Mouse (Mus musculus) ovary, postnatal 36 days (tissue): ENCODE measurements around the gene Ybx1.

Experiments used
- DNase-seq: peaks from one replicate; pipeline ENCODE4 v3.0.0; 2022; ENCODE audit warnings: low spot score, mixed read lengths

Gene Ybx1

DNA sequence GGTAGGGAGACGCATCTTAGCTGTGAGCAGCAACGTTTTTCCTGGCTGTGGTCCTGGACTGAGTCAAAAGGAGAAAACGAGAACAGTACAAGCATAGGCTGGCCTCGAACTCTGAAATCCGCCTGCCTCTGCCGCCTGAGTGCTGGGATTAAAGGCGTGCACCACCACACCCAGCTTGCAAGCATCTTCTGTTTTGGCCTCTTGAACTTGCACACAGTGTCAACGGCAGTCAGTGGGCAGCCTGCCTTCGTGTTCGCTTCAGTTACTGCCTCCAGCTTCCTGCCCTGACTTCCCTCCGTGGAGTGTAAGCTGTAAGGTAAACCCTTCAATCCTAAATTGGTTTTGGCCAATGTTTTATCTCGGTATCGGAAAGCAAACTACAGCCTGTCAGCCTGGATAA lies 27.8 kb downstream of the Ybx1 start:
- DNase-seq: no peak

DNA sequence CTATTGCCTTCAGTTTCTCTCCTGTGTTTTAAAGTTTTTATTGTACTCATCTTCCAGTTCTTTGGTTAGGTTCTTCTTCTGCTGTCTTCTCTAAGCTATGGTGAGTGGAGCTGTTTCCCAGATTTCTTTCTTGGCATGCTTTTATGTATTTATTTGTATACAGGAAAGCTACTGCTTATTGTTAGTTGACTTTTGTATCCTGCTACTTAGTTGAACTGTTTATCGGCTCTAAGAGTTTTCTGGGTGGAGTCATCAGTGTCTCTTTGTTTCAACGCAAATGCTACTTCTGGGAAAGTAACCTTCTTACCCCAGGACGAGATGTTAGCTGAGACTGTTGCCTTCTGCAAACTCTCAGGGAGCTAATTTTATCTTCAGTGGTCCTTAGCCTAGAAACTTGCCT lies 30.9 kb downstream of the Ybx1 start:
- DNase-seq: no peak

DNA sequence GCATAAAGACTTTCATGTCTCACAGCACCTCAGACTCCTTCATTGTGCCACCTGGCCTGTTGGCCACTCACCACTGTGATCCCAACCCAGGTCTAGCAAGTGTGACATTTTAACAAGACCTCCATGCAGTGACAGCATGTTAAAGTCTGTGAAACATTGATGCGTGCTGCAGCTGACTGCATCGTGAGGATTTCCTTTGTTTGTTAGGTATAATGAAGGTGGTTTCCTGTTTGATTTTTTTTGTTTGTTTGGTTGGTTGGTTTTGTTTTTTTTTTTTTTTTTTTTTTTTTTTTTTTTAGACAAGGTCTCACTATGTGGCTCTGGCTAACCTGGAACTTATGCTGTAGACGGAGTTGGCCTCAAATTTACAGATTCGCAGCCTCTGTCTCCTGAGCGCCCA lies 31.9 kb downstream of the Ybx1 start:
- DNase-seq: no peak

DNA sequence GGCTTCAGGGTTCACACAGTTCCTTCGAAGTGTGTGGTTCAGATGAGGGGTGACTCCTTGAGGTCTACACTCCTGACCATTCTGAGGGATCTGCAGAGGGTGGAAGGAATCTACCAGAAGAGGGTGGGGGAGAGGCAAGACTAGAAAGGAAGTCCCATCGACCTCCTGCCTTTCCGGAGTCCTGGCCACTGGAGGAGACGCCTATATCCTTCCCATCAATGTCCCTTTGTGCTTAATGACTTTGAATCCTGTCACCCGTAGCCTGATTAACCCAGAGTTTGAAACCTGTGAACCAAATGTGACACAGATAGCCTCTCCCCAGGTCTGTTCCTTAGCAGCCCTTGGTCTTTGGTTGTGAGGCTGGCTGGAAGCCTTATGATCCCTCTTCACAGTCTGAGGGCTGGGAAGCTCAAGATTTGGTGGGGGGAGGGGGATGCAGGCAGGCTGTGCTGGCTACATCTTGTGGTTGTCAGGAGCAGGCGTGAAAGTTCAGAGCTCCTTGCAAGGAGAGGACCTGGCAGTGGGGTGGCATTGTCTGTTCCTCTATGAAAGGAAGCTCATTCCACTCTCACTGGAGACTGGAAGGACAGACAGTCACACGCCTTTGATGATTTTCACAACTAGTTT lies 33.2 kb downstream of the Ybx1 start:
- DNase-seq: no peak

DNA sequence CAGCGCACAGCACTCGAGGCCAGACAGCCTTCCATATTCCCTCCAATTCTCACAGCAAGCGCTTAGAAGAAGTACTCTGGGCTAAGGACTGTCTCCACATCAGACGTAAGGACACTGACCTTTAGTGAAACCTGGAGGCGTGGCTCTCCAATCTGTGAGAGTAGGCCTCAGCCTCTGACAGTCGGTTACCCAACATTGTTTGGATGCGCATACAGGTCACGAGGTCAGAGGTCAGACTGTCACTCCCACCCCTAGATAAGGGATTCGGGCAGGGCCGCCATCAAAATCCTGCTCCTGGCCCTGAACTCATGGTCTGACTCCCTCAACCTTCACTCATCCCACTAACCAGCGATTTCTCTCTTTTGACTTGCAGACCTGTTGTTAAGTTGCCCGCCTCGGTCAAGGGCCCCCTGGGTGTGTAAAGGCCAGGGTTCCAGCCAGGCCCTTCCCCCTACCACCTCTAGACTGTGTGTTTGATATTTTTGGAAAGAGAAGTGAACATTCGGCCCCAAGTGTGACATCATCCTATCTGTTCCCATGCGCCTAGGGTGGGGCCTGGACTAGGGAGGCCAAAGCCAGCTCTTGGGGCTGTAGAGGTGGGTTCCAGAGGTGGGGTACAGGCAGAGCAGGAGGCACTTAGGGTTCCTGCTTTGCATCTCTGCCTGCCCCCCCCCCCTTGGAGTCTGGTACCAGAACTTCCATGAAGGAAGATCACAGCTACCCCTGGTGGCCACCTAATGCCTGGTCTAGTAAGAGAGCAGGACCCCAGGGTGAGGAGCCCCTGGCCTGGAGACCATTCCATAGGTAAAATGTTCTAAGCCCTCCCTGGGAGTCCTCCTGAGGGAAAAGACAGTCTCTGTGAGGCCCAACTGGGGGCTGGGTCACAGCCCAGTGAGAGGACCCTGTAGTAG lies 34.8 kb downstream of the Ybx1 start:
- DNase-seq: no peak

DNA sequence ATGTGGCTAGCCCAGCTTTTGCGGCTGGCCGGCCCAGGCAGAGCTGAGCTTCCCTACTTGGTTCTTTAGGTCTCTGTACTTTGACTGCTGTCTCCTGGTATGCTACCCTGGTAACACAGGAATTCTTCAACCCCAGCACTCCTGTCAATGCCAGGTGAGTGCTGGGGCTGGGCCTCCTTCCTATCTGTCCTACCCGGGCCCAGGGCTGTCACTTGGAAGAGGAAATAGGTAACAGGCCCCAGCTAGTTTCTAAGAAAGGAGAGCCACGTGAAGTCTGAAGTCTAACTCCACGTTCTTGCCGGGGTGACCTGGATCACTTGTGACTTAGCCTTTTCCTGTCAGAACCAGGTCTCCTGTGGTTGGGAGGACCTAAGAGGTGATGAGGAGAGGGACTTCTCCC lies 37.3 kb downstream of the Ybx1 start:
- DNase-seq: no peak

DNA sequence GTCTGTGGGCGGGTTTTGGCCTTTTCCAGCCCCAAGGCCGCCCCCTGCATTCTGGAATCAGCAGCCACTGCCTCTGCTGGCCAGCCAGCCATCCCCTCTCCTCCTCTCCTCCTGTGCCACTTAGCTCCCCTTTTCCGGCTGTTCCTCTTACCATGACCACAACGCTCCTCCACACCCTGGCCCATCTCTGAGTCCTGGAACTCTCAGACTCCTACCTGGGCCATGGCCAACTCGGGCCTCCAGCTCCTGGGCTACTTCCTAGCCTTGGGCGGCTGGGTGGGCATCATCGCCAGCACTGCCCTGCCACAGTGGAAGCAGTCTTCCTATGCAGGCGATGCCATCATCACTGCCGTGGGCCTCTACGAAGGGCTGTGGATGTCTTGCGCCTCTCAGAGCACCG lies 39.1 kb downstream of the Ybx1 start, which contains the start of gene Cldn19:
TSS of gene Cldn19 (plus strand) at position 64 of the 400 bp plus-strand sequence.
- no peak for DNase-seq

DNA sequence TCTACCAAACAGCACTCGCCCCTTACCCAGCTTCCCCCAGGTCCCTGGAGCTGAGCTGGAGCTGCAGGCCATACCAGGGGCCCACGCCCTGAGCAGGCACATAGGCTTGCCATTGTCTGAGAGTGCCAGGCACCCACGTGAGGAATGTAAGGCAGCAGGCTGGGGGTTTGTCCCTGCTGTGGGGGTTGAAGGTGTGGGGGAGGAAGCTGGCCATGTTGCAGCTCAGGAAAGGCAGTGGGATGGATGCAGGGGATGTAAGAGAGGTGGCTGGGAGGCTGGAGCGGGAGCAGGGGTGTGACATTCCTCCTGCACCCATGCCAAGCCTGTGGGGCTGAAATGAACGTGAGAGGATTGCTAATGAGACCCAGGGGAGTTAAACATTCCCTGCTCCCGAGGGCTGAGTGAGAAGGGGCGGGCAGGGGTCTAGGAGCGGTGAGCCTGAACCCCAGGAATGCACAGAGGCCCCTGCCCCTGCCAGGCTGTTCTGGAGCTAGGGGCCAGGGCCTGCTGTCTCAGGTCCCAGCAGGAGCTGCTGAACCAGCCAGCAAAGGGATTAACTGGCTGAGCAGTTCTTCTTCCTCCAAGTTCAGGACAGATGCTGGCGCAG lies 40.3 kb downstream of the Ybx1 start:
- no peak for DNase-seq

DNA sequence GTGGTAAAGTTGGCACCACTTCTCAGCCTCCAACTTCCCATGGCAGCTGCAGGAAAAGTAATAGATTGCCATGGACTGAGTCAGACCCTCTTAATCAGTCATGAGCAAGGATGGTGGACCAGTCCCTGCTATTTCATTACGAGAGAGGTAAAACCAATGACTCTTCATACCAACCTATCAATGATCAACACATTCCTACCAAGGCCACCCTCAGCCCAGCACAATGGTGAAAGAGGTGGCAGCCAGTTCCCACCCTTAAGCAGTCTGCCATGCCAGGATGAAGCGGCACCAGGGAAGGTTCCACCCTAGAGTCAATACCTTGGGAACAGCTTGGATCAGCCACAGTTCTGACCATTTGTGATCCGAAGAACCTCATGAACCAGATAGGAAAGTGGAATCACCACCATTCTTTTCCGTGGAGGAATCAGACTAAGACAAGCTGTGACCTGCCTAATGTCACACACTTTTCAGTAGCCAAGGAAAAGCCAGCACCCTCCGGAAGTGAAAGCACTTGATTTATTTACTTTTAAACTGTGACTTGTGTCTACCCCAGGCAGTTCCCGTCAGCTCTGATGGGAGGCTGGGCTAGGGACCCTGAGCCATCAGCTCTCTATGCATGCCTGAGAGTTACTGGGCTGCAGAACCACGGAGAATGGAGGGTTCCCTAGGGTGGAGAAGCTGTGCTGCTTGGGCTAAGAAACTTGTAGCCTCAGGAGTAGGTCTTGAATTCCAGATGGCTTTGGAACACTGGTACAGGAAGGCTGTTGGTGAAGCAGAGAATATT lies 42.2 kb downstream of the Ybx1 start:
- no peak for DNase-seq

DNA sequence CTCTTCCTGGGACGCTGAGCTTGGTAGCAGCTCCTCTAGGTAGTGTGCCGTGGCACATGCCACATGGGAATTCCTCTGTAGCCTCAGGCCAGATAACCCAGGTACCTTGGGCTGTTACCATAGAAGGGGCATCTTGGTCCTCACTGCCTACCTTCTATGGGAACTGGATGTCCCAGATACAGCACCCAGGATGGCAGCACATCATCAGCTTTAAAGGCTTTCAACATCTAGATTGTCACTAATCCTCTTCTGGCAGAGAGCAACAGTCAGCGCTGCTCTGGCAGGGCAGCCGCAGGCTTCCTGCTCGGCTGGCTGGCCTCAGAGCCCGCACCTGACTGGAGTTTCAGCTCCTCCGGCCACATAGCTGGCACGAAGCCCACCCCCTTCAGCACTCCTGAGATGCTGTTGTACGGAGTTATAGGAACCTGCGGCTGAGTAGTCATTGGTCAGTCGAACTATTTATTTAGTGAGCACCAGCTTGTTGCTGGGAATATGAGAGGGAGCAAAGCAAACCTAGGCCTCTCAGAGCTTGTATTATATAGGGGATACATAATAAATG lies 45.9 kb downstream of the Ybx1 start:
- no peak for DNase-seq

DNA sequence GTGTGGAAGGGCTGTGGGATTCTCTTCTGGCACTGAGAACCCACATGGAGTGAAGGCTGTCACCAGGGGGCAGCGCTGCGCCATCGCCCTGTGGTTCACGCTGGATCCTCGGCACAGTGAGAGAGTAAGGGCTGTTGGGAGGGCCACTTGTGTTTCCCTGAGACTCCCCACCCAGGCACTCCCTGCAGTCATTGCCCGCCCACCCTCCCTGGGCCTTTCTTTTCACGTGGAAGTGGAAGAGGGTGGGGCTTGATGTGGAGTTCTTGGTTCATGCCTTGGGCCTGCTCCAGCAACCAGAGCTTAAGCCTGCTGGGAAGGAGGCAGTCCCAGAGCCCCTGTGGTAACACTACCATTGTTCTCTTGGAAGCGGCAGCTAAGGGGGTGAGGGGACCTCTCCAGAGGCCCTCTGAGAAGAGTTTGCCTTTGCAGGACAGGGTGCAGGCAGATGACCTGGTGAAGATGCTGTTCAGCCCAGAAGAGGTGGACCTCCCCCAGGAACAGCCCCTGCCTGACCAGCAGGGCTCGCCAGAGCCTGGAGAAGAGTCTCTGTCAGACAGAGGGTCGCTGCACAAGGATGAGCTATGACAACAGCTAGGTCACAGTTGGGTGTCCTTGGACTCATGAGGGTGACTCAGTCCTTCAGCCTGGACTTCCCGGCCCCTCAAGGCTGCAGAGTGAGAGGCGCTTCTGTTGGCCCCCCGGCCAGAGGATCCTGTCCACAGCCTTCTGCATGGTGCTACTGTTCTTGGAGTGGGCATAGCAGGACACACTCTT lies 46.8 kb downstream of the Ybx1 start:
- peak; percentile 74 for DNase-seq

DNA sequence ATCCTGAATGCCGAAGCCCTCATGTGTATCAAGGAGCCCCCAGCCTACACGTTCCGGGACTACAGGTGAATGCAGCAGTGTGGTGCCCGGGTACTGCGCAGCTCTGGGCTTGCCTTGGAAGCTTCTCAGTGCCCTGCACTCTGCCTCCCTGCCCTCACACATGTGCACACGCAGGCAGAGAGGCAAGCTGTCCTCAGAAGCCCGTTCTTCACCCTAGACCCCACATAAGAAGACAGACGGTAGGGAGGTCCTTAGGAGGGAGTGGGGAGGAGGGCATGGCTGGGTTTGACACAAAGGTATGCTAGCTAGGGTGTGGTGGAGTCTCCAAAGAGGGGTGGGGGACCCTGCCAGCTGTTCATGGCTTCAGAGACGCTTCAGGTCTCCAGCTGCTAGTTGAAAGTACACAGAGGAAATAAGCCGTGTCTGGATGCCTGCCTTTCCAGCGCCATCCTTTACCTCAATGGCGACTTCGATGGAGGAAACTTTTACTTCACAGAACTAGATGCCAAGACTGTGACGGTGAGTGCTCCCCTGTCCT lies 47.6 kb downstream of the Ybx1 start:
- DNase-seq: no peak

DNA sequence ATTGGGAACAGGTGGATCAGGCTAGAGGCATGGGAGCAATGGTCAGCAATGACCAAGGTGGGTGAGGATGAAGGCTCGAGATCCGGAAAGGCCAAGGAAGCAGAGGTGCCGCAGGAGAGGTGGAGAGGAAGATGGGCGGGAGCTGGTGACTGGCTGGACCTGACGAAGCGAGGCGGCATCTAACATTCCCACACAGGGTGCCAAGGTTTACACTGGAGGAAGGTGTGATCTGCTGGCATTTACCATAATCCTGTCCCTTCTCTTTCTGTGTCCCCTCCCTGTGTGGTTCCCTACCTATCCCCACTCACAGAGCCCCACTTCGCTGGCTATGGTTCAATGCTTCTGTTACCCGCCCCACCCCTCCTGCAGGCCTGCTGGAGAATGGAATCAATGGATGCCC lies 48.4 kb downstream of the Ybx1 start:
- DNase-seq: no peak

DNA sequence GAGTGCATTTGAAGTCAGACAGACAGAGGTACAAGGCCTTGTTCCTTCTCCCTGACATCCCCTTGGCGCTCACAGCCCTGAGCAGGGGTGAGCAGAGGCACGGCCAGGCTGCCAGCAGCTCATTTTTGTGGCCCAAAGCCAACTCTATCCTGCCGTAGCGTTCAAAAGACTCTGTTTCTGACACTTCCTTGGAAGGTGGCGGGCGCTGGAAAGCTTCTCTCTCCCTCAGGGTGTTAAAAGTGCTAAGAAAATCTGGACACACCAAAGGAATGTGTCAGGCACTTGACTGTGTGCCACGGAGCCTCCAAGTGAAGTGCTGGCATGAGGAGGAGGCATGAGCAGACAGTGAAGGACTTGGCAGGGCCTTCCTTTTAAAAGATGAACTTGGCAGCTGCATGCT lies 48.8 kb downstream of the Ybx1 start:
- peak; percentile 45 for DNase-seq

DNA sequence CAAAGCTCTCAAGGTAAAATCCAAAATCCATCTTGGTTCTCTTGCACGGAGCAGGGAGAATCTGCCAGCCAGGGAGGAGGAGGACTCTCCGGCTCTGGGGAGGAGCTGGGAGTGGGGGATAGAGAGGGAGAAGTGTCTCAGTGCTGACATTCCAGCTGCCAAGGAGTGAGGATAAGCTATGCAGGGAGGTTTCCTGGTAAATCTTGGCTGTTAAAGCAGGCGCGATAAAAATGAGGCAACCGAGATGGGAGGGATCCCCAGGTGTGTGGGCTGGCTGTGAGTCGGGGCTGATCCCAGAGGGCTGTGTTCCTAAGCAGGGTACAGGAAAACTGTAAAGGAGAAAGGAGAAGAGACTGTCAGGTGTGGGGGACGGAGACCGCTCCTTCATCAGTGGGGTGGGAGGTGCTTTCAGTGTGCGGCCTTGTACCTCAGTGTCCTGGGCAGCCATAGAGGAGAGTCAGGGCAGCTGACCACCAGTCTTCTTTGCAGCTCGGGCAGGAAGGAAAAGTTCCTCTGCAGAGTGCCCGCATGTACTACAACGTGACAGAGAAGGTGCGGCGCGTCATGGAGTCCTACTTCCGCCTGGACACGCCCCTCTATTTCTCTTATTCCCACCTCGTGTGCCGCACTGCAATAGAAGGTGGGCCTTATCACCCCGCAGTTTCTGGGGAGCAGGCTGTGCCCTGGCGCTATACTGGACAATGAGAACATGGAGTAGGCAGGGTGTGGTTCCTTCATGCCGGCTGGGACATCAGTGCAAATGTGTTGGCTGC lies 49.8 kb downstream of the Ybx1 start:
- no peak for DNase-seq

DNA sequence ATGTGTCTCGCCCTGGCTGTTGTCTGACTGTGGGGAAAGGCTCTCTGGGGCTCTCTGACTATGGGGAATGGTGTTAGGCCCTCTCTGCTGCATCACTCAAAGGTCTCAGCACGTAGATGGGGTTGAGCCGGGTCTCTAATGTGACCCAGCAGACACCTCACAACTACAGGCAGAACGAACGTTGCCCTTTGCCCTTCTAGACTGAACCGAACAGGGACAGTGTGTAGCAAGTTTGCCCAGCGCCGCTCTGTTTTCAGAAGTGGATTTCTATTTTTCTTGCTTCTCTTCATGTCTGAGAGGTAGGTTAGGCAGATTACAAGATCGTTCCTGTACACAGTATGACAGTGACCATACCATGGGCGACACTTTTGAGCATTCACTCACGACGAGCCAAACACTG lies 51.8 kb downstream of the Ybx1 start:
- no peak for DNase-seq

DNA sequence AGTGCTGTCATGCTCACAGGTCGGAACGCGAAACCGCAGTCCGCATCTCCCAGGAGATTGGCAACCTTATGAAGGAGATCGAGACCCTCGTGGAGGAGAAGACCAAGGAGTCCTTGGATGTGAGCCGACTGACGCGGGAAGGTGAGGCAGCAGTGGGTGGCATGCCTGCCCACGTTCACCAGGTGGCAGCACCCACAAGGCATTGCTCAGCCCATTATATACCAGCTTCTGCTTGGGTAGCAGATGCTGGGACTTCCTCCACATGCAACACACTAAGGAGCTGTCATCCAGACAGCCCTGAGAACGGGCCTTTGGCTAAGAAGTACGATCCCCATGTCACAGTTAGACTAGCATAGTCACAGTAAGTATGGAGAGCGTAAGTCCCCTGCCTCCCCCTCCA lies 52.7 kb downstream of the Ybx1 start:
- no peak for DNase-seq

DNA sequence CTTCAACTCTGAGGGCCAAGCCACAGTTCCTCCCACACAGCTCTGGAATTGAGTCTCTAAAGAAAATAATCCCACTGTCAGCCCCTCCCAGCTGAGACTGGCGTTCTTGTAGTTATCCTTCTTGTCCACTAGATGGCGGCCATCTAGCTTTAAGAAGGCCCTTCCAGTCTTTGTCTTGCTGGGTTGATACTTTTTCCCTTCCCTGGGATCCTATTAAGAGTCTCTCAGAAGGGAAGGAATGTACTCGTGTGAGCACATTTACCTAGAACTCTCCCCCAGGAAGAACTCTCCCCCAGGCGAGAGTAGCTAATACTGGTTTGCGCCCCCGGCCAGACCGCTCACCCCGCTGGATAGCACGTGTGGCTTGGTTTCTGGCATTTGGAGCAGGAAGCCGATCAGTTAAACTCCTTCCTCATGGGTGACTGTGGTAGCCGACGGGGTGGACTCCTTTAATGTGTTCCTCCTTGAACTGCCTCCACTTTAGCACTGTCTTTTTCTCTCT lies 55.2 kb downstream of the Ybx1 start:
- no peak for DNase-seq

DNA sequence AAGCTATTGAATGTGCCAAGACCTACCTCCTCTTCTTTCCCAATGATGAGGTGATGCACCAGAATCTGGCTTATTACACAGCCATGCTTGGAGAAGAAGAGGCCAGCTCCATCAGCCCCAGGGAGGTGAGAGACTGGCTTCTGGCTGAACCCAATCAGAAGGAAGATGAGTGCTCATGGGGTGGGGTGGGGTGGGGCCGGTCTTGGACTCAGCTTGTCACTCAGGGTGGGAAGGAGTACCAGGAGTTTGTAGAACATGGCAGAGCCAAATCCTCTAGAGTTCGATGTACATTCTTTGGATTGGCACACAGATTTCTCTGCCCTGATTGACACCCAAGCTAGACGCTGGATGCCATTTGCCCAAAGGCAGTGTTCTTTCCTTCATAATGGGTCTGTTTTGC lies 55.7 kb downstream of the Ybx1 start:
- DNase-seq: no peak

DNA sequence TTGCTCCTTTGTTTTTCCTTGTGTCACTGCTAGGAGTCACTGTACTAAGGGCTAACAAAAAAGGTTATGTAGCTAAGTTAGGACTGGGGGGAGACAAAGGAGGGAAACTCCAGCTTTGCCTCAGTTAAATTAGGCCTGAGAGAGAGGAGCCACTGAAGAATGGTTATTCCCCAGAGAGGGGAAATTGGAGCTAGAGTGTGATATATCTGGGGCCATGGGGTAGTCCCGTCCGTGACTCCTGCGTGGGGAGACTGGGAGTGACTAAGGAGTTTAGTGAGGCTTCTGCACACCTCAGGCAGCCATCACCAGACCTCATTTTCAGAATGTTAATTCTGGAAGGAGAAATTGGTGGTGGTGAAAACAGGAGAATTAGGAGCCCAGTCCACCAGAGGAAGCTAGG lies 60.1 kb downstream of the Ybx1 start:
- no peak for DNase-seq
